Mouse (Mus musculus): ENCODE measurements at regions not wholly inside any gene's neighbourhood (a gene's known extent, or its start where the extent isn't known, plus 50 kb on each side); places are given as distances from the start of the nearest gene placed in this dataset.

DNA sequence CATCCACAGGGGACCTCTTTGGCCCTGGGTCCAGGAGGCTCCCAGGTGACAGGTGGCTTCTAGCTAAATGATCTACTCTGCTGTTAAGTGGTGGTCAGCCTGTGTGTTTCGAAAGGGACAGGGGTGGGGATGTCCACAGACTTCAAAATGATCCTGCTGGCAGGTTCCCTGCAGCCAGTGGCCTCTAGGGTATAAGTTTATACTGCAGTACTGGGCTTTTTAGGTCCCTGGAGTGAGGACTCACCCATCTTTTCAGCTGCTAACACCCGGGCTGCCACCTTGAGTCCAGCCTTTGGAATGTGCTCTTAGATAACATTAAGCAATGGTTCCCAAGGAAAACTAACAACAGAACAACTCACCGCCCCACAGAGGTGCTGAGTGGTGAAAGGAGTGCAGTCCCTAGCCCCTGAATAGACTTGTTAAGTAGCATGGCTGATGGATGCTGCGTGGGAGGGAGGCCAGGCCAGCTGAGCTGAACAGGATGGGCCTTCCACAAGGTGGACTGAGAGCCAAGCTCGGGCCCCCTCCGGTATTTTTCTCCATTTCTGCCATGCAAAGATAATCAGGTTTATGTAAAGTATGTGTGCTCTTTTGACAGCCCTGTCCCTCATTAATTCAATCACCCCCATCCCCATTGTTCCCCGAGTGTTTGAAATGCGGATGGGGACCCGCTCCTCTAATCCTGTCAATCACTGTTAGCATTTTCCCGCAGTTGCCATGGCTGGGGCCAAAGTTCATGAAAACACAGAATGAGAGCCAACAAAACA, 226.0 kb upstream of the Irx4 start:
- Histone ChIP-seq H3K9ac (ENCODE audit: low read depth, low read length) (no peak overlapping the region), H3K9me3 (ENCODE audit: control insufficient read depth, low read length) (no peaks in the 10 kb centered on the region), H3K27me3 (replicated peaks; ENCODE audit: control insufficient read depth, insufficient read depth, low read length) (no peaks in the 10 kb centered on the region; the same call in 1 of the 2 replicates), H3K4me2 (ENCODE audit: low read length) (no peak overlapping the region), H3K27ac (ENCODE audit: low read depth, low read length) (peak overlapping the region; percentile 61), H3K4me1 (ENCODE audit: control insufficient read depth, insufficient read depth, low read depth, low read length) (no peaks in the 10 kb centered on the region; the same call in 1 of the 2 replicates), H3K36me3 (ENCODE audit: control insufficient read depth, insufficient read depth, low read length) (no peaks in the 10 kb centered on the region), H3K4me3 (ENCODE audit: low read length) (no peak overlapping the region)
- 12% methylated on average over 10 of the region's 10 CpGs for WGBS
- peak; percentile 93 for ATAC-seq

DNA sequence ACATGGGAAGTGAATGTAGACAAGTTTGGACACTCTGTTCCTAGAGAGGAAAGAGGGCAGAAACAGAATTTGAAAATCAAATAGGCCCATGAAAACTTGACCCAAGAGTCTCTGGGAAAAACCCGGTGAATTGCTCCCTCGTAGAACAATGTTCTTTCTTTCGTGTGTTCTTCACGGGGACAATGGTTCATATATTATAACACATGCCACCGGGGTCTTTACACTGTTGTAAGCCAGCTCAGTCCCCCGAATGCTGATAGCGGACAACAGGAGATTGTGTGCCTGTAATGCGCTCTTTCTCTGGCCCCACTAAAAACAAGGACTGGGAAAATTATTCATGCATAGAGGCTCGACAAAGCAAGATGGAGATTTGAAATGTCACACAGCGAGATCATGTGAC, 225.4 kb upstream of the Irx4 start:
- Histone ChIP-seq H3K36me3 (ENCODE audit: control insufficient read depth, insufficient read depth, low read length) (no peaks in the 10 kb centered on the region), H3K9ac (ENCODE audit: low read depth, low read length) (no peak overlapping the region), H3K4me3 (ENCODE audit: low read length) (no peak overlapping the region), H3K27me3 (replicated peaks; ENCODE audit: control insufficient read depth, insufficient read depth, low read length) (no peaks in the 10 kb centered on the region; the same call in 1 of the 2 replicates), H3K27ac (ENCODE audit: low read depth, low read length) (no peak overlapping the region), H3K4me1 (ENCODE audit: control insufficient read depth, insufficient read depth, low read depth, low read length) (no peaks in the 10 kb centered on the region; the same call in 1 of the 2 replicates), H3K4me2 (ENCODE audit: low read length) (no peak overlapping the region), H3K9me3 (ENCODE audit: control insufficient read depth, low read length) (no peaks in the 10 kb centered on the region)
- 20% methylated on average over 10 of the region's 10 CpGs for WGBS
- peak; percentile 58 for ATAC-seq

DNA sequence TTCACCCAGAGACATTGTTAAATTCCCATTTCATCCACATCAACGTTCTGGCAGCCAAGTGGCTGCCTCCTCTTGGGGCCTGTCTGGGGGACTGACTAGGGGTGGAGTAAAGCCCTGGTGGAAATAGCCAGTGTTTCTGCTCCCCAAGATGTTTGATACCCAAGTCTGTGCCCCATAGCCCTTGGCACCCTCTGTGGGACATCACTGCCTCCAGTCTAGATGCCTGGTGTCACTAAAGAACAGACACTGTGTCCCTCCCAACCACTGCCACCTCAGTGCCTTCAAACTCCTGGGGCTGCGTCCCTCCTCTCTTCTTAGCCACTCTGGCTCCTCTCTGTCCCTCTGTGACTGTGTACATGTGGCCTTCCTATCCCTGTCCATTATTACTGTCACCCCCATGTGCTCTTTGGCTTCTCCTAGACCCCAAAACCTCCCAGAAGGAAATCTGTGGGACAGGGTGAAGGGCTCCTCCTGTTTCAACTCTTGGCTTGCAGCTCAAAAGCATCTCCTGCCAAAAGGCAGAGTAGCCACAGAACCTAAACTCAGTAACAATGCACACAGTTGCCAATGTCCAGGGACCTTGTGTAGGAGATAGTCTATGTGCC, 224.8 kb upstream of the Irx4 start:
- Histone ChIP-seq H3K9me3 (ENCODE audit: control insufficient read depth, low read length) (no peaks in the 10 kb centered on the region), H3K4me2 (ENCODE audit: low read length) (no peak overlapping the region), H3K4me3 (ENCODE audit: low read length) (no peak overlapping the region), H3K4me1 (ENCODE audit: control insufficient read depth, insufficient read depth, low read depth, low read length) (no peaks in the 10 kb centered on the region; the same call in 1 of the 2 replicates), H3K36me3 (ENCODE audit: control insufficient read depth, insufficient read depth, low read length) (no peaks in the 10 kb centered on the region), H3K27me3 (replicated peaks; ENCODE audit: control insufficient read depth, insufficient read depth, low read length) (no peaks in the 10 kb centered on the region; the same call in 1 of the 2 replicates), H3K9ac (ENCODE audit: low read depth, low read length) (no peak overlapping the region), H3K27ac (ENCODE audit: low read depth, low read length) (peak overlapping the region; percentile 54; the same call in 1 of the 2 replicates)
- 37% methylated on average over 2 of the region's 2 CpGs for WGBS
- ATAC-seq = peak; percentile 25; the same call in 1 of the 2 replicates

DNA sequence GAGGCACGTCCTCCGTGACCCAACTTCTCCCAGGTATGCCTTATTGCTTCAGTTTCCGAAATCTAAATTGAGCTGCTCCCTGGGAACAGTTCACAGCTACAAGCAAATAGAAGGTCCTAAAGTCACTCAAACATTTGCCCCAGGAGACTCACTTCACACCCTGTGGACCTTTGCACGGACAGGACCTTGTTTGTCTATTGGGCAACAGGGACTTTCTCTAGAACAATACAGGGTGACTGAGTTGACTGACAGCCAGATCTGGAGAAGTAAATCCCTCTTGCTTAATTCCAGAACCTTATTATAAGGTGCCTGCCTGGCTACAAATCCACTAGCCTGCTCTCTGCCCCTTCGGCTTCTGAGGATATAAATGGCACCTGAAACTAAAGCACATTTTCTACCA, 220.5 kb upstream of the Irx4 start:
- Histone ChIP-seq H3K4me3 (ENCODE audit: low read length) (no peak overlapping the region), H3K4me1 (ENCODE audit: control insufficient read depth, insufficient read depth, low read depth, low read length) (peaks cover 10% of the 10 kb centered on the region), H3K9me3 (ENCODE audit: control insufficient read depth, low read length) (no peaks in the 10 kb centered on the region), H3K36me3 (ENCODE audit: control insufficient read depth, insufficient read depth, low read length) (no peaks in the 10 kb centered on the region), H3K9ac (ENCODE audit: low read depth, low read length) (no peak overlapping the region), H3K4me2 (ENCODE audit: low read length) (no peak overlapping the region), H3K27ac (ENCODE audit: low read depth, low read length) (no peak overlapping the region), H3K27me3 (replicated peaks; ENCODE audit: control insufficient read depth, insufficient read depth, low read length) (no peaks in the 10 kb centered on the region; the same call in 1 of the 2 replicates)
- no peak for ATAC-seq
- WGBS = 91% methylated on average over 5 of the region's 5 CpGs

DNA sequence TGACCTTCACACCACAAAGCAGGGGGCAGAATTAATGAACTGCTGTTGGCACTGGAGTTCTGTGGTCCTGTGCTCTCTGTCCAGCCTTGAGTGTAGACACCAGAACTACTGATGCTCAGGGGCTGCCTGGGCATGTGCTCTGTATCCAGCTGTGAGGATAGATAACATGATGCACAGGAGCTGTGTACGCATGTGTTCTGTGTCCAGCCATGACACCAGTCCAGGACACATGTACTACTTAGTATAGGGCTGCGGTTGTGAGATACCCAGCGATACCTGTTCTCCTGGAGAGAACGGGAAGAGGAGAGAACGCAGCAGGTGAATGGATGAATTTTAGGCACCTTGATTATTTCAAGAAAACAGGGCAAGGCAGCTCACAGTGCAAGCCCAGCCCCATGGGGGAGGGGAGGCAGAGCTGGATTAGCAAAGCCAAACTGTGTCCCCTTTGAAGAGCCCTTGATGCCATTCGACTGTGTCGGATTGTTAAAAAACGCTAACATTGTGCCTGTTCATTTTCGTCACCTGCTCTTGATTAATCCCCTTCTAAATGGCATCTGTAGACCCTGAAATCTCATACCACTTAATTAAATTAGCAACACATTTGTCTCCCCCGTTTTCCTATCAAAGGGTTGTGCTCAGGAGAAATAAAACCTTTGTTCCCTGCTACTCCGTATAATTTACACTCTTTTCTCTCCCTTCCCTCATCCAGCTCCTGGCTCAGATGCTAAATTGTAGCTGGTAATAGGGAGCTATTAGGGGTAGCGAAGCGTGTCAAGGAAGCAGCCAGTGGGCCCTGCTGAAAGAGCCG, 218.8 kb upstream of the Irx4 start:
- H3K4me3 ChIP-seq (ENCODE audit: low read length) = no peak overlapping the region
- H3K27ac ChIP-seq (ENCODE audit: low read depth, low read length) = no peak overlapping the region
- 27% methylated on average over 14 of the region's 14 CpGs for WGBS

DNA sequence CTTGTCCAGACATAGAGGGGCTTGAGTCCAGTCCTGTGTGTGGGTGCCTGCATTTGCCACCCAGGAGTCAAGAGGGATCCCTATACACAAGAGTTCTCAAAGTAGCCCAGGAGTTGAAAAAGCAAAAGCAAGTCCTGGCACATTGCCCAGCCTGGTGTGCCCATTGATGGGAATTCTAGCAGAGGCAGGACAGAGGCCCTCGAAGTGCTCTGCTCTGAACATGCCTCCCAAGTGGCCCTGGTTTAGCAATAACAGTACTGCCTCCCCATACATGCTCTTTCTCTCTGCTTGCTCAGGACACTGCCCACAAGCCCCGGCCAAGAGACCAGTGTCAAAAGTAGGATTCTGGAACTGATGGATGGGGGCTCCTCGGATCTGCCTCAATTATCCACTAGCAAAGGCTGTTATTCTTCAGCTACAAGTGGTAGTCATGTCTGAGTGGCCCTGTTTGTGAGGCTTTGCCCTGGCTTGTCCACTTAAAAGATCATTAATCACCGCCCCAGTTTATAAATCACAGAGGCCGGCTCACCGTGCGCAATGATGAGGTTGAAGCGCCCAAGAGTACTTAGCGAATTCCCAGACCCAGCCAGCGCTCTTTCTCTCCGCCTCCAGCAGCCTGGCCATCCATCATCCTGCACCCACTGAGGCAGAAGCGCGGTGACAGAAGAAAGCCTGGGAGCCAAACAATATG, 190.3 kb upstream of the Irx4 start:
- Histone ChIP-seq H3K9me3 (ENCODE audit: control insufficient read depth, low read length) (no peaks in the 10 kb centered on the region), H3K4me3 (ENCODE audit: low read length) (no peak overlapping the region), H3K4me1 (ENCODE audit: control insufficient read depth, insufficient read depth, low read depth, low read length) (peaks cover 23% of the 10 kb centered on the region), H3K27ac (ENCODE audit: low read depth, low read length) (no peak overlapping the region), H3K36me3 (ENCODE audit: control insufficient read depth, insufficient read depth, low read length) (no peaks in the 10 kb centered on the region), H3K9ac (ENCODE audit: low read depth, low read length) (no peak overlapping the region), H3K27me3 (replicated peaks; ENCODE audit: control insufficient read depth, insufficient read depth, low read length) (peaks cover 2% of the 10 kb centered on the region; the same call in 1 of the 2 replicates), H3K4me2 (ENCODE audit: low read length) (peak overlapping the region; percentile 22)
- WGBS = 29% methylated on average over 13 of the region's 13 CpGs
- ATAC-seq = peak; percentile 87

More for the DNA sequence above, 218.8 kb upstream of the Irx4 start:
- ATAC-seq = peak; percentile 79
- H3K9me3 ChIP-seq (ENCODE audit: control insufficient read depth, low read length) = no peaks in the 10 kb centered on the region
- no peak overlapping the region for H3K4me2 ChIP-seq (ENCODE audit: low read length)
- H3K9ac ChIP-seq (ENCODE audit: low read depth, low read length) = peak overlapping the region; percentile 15; the same call in 1 of the 2 replicates
- H3K36me3 ChIP-seq (ENCODE audit: control insufficient read depth, insufficient read depth, low read length) = no peaks in the 10 kb centered on the region
- no peaks in the 10 kb centered on the region for H3K27me3 ChIP-seq (replicated peaks; ENCODE audit: control insufficient read depth, insufficient read depth, low read length)
- H3K4me1 ChIP-seq (ENCODE audit: control insufficient read depth, insufficient read depth, low read depth, low read length) = peaks cover 10% of the 10 kb centered on the region

DNA sequence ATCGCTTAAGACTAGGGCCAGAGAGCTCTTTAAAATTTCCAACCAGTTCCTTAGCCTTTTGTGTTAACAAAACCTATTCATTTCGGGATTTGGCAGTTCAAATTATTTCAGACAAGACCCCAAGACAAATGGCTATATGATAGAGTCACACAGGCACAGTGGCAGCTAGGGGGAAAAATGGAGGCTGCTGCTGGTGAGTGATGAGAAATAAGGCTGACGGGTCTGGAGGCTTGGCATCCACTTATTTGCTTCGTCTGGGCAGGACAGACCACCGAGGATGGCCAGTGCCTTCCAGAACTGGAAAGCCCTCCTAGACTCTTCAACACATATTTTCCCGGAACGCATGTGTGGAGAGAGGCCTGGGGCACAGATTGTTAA, 189.8 kb upstream of the Irx4 start:
- Histone ChIP-seq H3K36me3 (ENCODE audit: control insufficient read depth, insufficient read depth, low read length) (no peaks in the 10 kb centered on the region), H3K9me3 (ENCODE audit: control insufficient read depth, low read length) (no peaks in the 10 kb centered on the region), H3K4me1 (ENCODE audit: control insufficient read depth, insufficient read depth, low read depth, low read length) (peaks cover 23% of the 10 kb centered on the region), H3K9ac (ENCODE audit: low read depth, low read length) (no peak overlapping the region), H3K4me2 (ENCODE audit: low read length) (peak overlapping the region; percentile 22), H3K4me3 (ENCODE audit: low read length) (no peak overlapping the region), H3K27ac (ENCODE audit: low read depth, low read length) (peak overlapping the region; percentile 21; the same call in 1 of the 2 replicates), H3K27me3 (replicated peaks; ENCODE audit: control insufficient read depth, insufficient read depth, low read length) (peaks cover 2% of the 10 kb centered on the region; the same call in 1 of the 2 replicates)
- 27% methylated on average over 7 of the region's 7 CpGs for WGBS
- ATAC-seq = peak; percentile 74

DNA sequence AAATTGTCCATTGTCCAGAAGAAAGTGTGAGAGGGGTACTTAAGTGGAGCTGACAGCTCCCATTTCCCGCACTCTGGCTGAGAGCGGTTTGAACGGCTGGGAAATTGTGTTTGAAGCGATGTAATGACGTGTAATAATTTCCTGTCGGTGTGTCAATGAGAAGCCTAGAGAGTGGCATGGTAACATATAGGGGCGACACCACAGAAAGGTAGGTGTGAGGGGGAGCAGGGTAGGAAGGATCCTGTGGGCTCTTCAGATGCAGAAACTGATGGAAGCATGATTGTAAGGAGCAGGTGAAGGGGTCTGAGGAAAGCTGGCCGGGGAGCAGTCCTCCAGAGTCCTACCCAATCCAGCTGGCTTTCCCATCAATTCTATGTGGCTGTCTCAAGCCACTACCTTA, 189.2 kb upstream of the Irx4 start:
- H3K27me3 ChIP-seq (replicated peaks; ENCODE audit: control insufficient read depth, insufficient read depth, low read length) = peaks cover 2% of the 10 kb centered on the region; the same call in 1 of the 2 replicates
- no peaks in the 10 kb centered on the region for H3K36me3 ChIP-seq (ENCODE audit: control insufficient read depth, insufficient read depth, low read length)
- peaks cover 23% of the 10 kb centered on the region for H3K4me1 ChIP-seq (ENCODE audit: control insufficient read depth, insufficient read depth, low read depth, low read length)
- H3K4me3 ChIP-seq (ENCODE audit: low read length) = no peak overlapping the region
- no peak overlapping the region for H3K4me2 ChIP-seq (ENCODE audit: low read length)
- H3K27ac ChIP-seq (ENCODE audit: low read depth, low read length) = peak overlapping the region; percentile 21; the same call in 1 of the 2 replicates
- H3K9me3 ChIP-seq (ENCODE audit: control insufficient read depth, low read length) = no peaks in the 10 kb centered on the region
- H3K9ac ChIP-seq (ENCODE audit: low read depth, low read length) = no peak overlapping the region
- 28% methylated on average over 8 of the region's 8 CpGs for WGBS
- ATAC-seq = no peak

Data from hindbrain, embryonic 16.5 days (tissue).